Comparison of ENCODE assay signal across 8 mouse cellular contexts in genomic region chr2:32981281-32981680, GRCm38 (mm10). TPM values are rescaled to one million over a fixed set of nuclear protein-coding genes. Genes with fewer than 3 reads are reported as not detected.
A peak's percentile ranks its signal among the peaks of the same experiment; 100 is the strongest.
DNase-seq lines count a peak whose midpoint lies in the region; ATAC-seq lines count a peak whose summit lies in the region.

No protein-coding gene starts in this region.

- peak; percentile 12; the same call in 1 of the 2 replicates for ATAC-seq in cerebellum, adult (ENCODE audit: insufficient number of reproducible peaks, low FRiP score, low TSS enrichment)
- peak; percentile 15 for ATAC-seq in forebrain, embryonic 14.5 days
- ATAC-seq in neural tube, embryonic 14.5 days (ENCODE audit: low read depth), result peak; percentile 52

- WGBS in forebrain, embryonic 14.5 days, result under 1% methylated on average over 22 of the region's 23 CpGs
- WGBS in neural tube, embryonic 14.5 days, result 2% methylated on average over 23 of the region's 23 CpGs

- peak overlapping the region; percentile 99 for H3K4me2 ChIP-seq in forebrain, embryonic 14.5 days (ENCODE audit: low read length)
- H3K4me2 ChIP-seq in neural tube, embryonic 14.5 days (ENCODE audit: low read depth, low read length), result peak overlapping the region; percentile 72

- DNase-seq in cerebellum, postnatal 4 days (ENCODE audit: low spot score in 2 of 2), result no peak
- DNase-seq in spleen, adult 12 weeks (ENCODE audit: low spot score), result peak; percentile 35
- no peak for DNase-seq in spleen, adult 18-20 months
- peak; percentile 8 for DNase-seq in forebrain, embryonic 14.5 days (ENCODE audit: low spot score)
- peak; percentile 44 for DNase-seq in liver
- no peak for DNase-seq in layer of hippocampus, postnatal 10 days (ENCODE audit: low spot score in 2 of 2)

- H3K4me3 ChIP-seq in forebrain, embryonic 14.5 days (ENCODE audit: low read depth, low read length), result peak overlapping the region; percentile 68
- H3K4me3 ChIP-seq in neural tube, embryonic 14.5 days (ENCODE audit: low read depth, low read length), result peak overlapping the region; percentile 78

- H3K9ac ChIP-seq in forebrain, embryonic 14.5 days (ENCODE audit: low read length), result peak overlapping the region; percentile 86
- peak overlapping the region; percentile 65 for H3K9ac ChIP-seq in neural tube, embryonic 14.5 days (replicated peaks; ENCODE audit: low read depth, low read length)

- no peaks in the 10 kb centered on the region for H3K9me3 ChIP-seq in forebrain, embryonic 14.5 days (replicated peaks; ENCODE audit: control insufficient read depth, low read length)
- no peaks in the 10 kb centered on the region for H3K9me3 ChIP-seq in neural tube, embryonic 14.5 days (ENCODE audit: control insufficient read depth, low read length)

- H3K27me3 ChIP-seq in forebrain, embryonic 14.5 days (replicated peaks; ENCODE audit: control insufficient read depth, insufficient read depth, low read length), result no peaks in the 10 kb centered on the region
- no peaks in the 10 kb centered on the region for H3K27me3 ChIP-seq in neural tube, embryonic 14.5 days (ENCODE audit: control insufficient read depth, insufficient read depth, low read length)

- 0 out of 2 replicates have a peak, but pooled peaks cover 3% of the 10 kb centered on the region for H3K36me3 ChIP-seq in forebrain, embryonic 14.5 days (ENCODE audit: control insufficient read depth, insufficient read depth, low read length)
- peaks cover 4% of the 10 kb centered on the region; the same call in 1 of the 2 replicates for H3K36me3 ChIP-seq in neural tube, embryonic 14.5 days (ENCODE audit: control insufficient read depth, insufficient read depth, low read length)

- H3K4me1 ChIP-seq in forebrain, embryonic 14.5 days (ENCODE audit: control insufficient read depth, insufficient read depth, low read length), result peaks cover 4% of the 10 kb centered on the region; the same call in 1 of the 2 replicates
- H3K4me1 ChIP-seq in neural tube, embryonic 14.5 days (ENCODE audit: control insufficient read depth, insufficient read depth, low read length), result peaks cover 14% of the 10 kb centered on the region; the same call in 1 of the 2 replicates

- H3K27ac ChIP-seq in forebrain, embryonic 14.5 days (ENCODE audit: low read depth, low read length), result peak overlapping the region; percentile 33; the same call in 1 of the 2 replicates
- H3K27ac ChIP-seq in neural tube, embryonic 14.5 days (ENCODE audit: low read depth, low read length), result peak overlapping the region; percentile 74

RNA-seq across cellular contexts. Expression of gene Slc2a8, which starts 0.6 kb away (rescaled TPM):
- 11.2 TPM in 2 replicates for polyA plus RNA-seq in forebrain, embryonic 14.5 days (2014; fragmentation: Nextera tagmentation; extraction: Ambion mirVana)
- 17.6 and 21.2 TPM in 2 replicates for polyA plus RNA-seq in neural tube, embryonic 14.5 days (2014; fragmentation: Nextera tagmentation; extraction: Ambion mirVana)
- total RNA-seq in layer of hippocampus, postnatal 10 days (2021), result 10 to 100 TPM; 23.2 to 26.9 TPM

RNA-seq across cellular contexts. Expression of gene Lrsam1, which starts 19.9 kb away (rescaled TPM):
- polyA plus RNA-seq in forebrain, embryonic 14.5 days (2014; fragmentation: Nextera tagmentation; extraction: Ambion mirVana), result 13.6 and 15.7 TPM in 2 replicates
- polyA plus RNA-seq in neural tube, embryonic 14.5 days (2014; fragmentation: Nextera tagmentation; extraction: Ambion mirVana), result 19.3 and 22.8 TPM in 2 replicates
- 10 to 100 TPM; 36.5 to 40.4 TPM for total RNA-seq in layer of hippocampus, postnatal 10 days (2021)

RNA-seq across cellular contexts. Expression of gene Rpl12, which starts 19.9 kb away (rescaled TPM):
- polyA plus RNA-seq in forebrain, embryonic 14.5 days (2014; fragmentation: Nextera tagmentation; extraction: Ambion mirVana), result 94.3 and 128 TPM in 2 replicates
- 99.4 and 113 TPM in 2 replicates for polyA plus RNA-seq in neural tube, embryonic 14.5 days (2014; fragmentation: Nextera tagmentation; extraction: Ambion mirVana)
- 100 to 1,000 TPM; 155 to 179 TPM for total RNA-seq in layer of hippocampus, postnatal 10 days (2021)

Comparison
In these comparisons a context has a peak if more than half of its experiments do, and no peak if none do; other contexts are left out.
1. DNase-seq: peak in spleen, adult 12 weeks (single experiment), forebrain, embryonic 14.5 days (single experiment) and liver (single experiment); none in cerebellum, postnatal 4 days (0 of 2), spleen, adult 18-20 months (0 of 2) and layer of hippocampus, postnatal 10 days (0 of 2).
2. Peak in every context shown above with its lines, with median percentiles within 50 percentile points of each other: ATAC-seq.